Mouse (Mus musculus) limb, embryonic 14.5 days (tissue): ENCODE data around the gene Srpx2. TPM values are rescaled to one million over a fixed set of nuclear protein-coding genes. Genes with fewer than 3 reads are reported as not detected.

Experiments
- ATAC-seq: fragments of 200-750 bp; cut with Nextera tagmentation; 2 replicates; pipeline ENCODE4 v1.8.0; 2017; ENCODE audit warnings: low read depth, moderate number of reproducible peaks, moderate TSS enrichment; ENCODE audit not compliant: low FRiP score
- DNase-seq: peaks from one replicate; pipeline ENCODE4 v3.0.0-alpha.2; 2015; ENCODE audit warnings: low spot score
- H3K27ac ChIP-seq: fragments of 300-500 bp; sonication (generic); replicated peaks from 2 replicates; pipeline ENCODE4 v1.5.1; 2014; ENCODE audit warnings: low read depth, mild to moderate bottlenecking, low read length, moderate library complexity, mixed read lengths
- H3K27me3 ChIP-seq: fragments of 300-500 bp; sonication (generic); 2 replicates; pipeline ENCODE4 v1.6.1; 2014; ENCODE audit warnings: low read length, mixed read lengths; ENCODE audit not compliant: control insufficient read depth, insufficient read depth
- H3K36me3 ChIP-seq: fragments of 300-500 bp; sonication (generic); 2 replicates; pipeline ENCODE4 v1.6.1; 2014; ENCODE audit warnings: mild to moderate bottlenecking, low read length, moderate library complexity, mixed read lengths; ENCODE audit not compliant: control insufficient read depth, insufficient read depth
- H3K4me1 ChIP-seq: fragments of 300-500 bp; sonication (generic); 2 replicates; pipeline ENCODE4 v1.6.1; 2014; ENCODE audit warnings: antibody characterized with exemption, low read length, mixed read lengths; ENCODE audit not compliant: control insufficient read depth, insufficient read depth
- H3K4me2 ChIP-seq: fragments of 300-500 bp; sonication (generic); replicated peaks from 2 replicates; pipeline ENCODE4 v1.6.1; 2014; ENCODE audit warnings: low read depth, mild to moderate bottlenecking, low read length, moderate library complexity; ENCODE audit not compliant: severe bottlenecking
- H3K4me3 ChIP-seq: fragments of 300-500 bp; sonication (generic); replicated peaks from 2 replicates; pipeline ENCODE4 v1.5.1; 2014; ENCODE audit warnings: low read length
- H3K9ac ChIP-seq: fragments of 300-500 bp; sonication (generic); 2 replicates; pipeline ENCODE4 v1.6.1; 2014; ENCODE audit warnings: mild to moderate bottlenecking, low read depth, low read length, moderate library complexity; ENCODE audit not compliant: severe bottlenecking
- H3K9me3 ChIP-seq: fragments of 300-500 bp; sonication (generic); 2 replicates; pipeline ENCODE4 v1.6.1; 2016; ENCODE audit warnings: low read length; ENCODE audit not compliant: control insufficient read depth
- POLR2A ChIP-seq: fragments of 200-500 bp; IDR thresholded peaks from 2 replicates; pipeline ENCODE4 v1.8.0; 2012; ENCODE audit warnings: inconsistent platforms, mild to moderate bottlenecking, moderate library complexity, borderline replicate concordance; ENCODE audit not compliant: insufficient read depth, insufficient read length; ENCODE audit errors: extremely low read depth
- WGBS: fragments of 180-500 bp; shearing (Covaris S2); extraction: QIAGEN DNeasy Blood & Tissue Kit; methylation state at CpG from one replicate; pipeline ENCODE4 v1.1.7; 2014; 5-methylcytosine and 5-hydroxymethylcytosine counted together
- polyA plus RNA-seq, 2 experiments: library from polyadenylated mRNA; depleted of rRNA in 1 of 2; stranded (reverse) in 1 of 2; unstranded in 1 of 2; fragments of >200 nt; fragmentation: Nextera tagmentation in 1 of 2; extraction: Ambion mirVana in 1 of 2; gene quantifications; 2 replicates each; pipeline versions ENCODE4 v1.2.1 to v1.2.3; 2012 to 2014

Gene Srpx2
- polyA plus RNA-seq (2012; rRNA removed) (7.9 and 8.6 TPM in 2 replicates), polyA plus RNA-seq (2014; fragmentation: Nextera tagmentation; extraction: Ambion mirVana) (7.4 and 8.9 TPM in 2 replicates)

GRCm38 (mm10) chrX:133908261-133908660, at the start of gene Srpx2:
TSS of gene Srpx2 (plus strand) at chrX:133908426.
- no peak within 1 kb of the TSS for H3K4me3 ChIP-seq
- 19% methylated on average over 3 of the region's 3 CpGs for WGBS
- H3K9ac ChIP-seq = no peak within 1 kb of the TSS
- ATAC-seq (0 out of 2 replicates have a peak, but pooled peaks have one; percentile 36), DNase-seq (no peak)
- no peaks in the 10 kb centered on the region for H3K36me3 ChIP-seq
- no peaks in the 10 kb centered on the region for H3K4me1 ChIP-seq
- TF ChIP-seq POLR2A = no peak
- H3K27me3 ChIP-seq = no peaks in the 10 kb centered on the region
- no peaks in the 10 kb centered on the region for H3K9me3 ChIP-seq
- H3K27ac ChIP-seq = no peak within 1 kb of the TSS
- 0 out of 2 replicates have a peak within 1 kb of the TSS, but pooled peaks have one; percentile 15 for H3K4me2 ChIP-seq

GRCm38 (mm10) chrX:133869743-133870142, 38.5 kb upstream of the Srpx2 start:
- no peak overlapping the region for H3K4me3 ChIP-seq
- no peak overlapping the region for H3K9ac ChIP-seq
- no peak overlapping the region for H3K4me2 ChIP-seq
- no peaks in the 10 kb centered on the region for H3K36me3 ChIP-seq
- H3K27ac ChIP-seq = no peak overlapping the region
- H3K4me1 ChIP-seq = no peaks in the 10 kb centered on the region
- 88% methylated on average over 6 of the region's 6 CpGs for WGBS
- H3K9me3 ChIP-seq = no peaks in the 10 kb centered on the region
- no peaks in the 10 kb centered on the region for H3K27me3 ChIP-seq
- no peak for TF ChIP-seq POLR2A
- DNase-seq = no peak
- ATAC-seq = no peak

- TF ChIP-seq POLR2A = no peak
- Histone ChIP-seq H3K4me2 (no peak overlapping the region), H3K9me3 (no peaks in the 10 kb centered on the region), H3K9ac (no peak overlapping the region), H3K27me3 (no peaks in the 10 kb centered on the region), H3K27ac (no peak overlapping the region), H3K36me3 (peaks cover 9% of the 10 kb centered on the region; the same call in 1 of the 2 replicates), H3K4me3 (no peak overlapping the region), H3K4me1 (no peaks in the 10 kb centered on the region)
- ATAC-seq (no peak), DNase-seq (no peak)
- 97% methylated on average over 3 of the region's 3 CpGs for WGBS
These were observed 20.9 kb upstream of the Srpx2 start for GRCm38 (mm10) chrX:133887308-133887707.

- DNase-seq = no peak
- no peak overlapping the region for H3K4me2 ChIP-seq
- TF ChIP-seq POLR2A = no peak
- no peaks in the 10 kb centered on the region for H3K9me3 ChIP-seq
- no peak overlapping the region for H3K9ac ChIP-seq
- no peaks in the 10 kb centered on the region for H3K27me3 ChIP-seq
- H3K4me1 ChIP-seq = no peaks in the 10 kb centered on the region
- WGBS = 84% methylated on average over 5 of the region's 5 CpGs
- ATAC-seq = no peak
- H3K27ac ChIP-seq = no peak overlapping the region
- peaks cover 14% of the 10 kb centered on the region; the same call in 1 of the 2 replicates for H3K36me3 ChIP-seq
- no peak overlapping the region for H3K4me3 ChIP-seq
These were observed 20.1 kb upstream of the Srpx2 start for GRCm38 (mm10) chrX:133888111-133888510.

- 0 out of 2 replicates have a peak, but pooled peaks have one; percentile 30 for TF ChIP-seq POLR2A
- Histone ChIP-seq H3K4me1 (no peaks in the 10 kb centered on the region), H3K9me3 (no peaks in the 10 kb centered on the region), H3K4me2 (peak within 1 kb of the TSS; percentile 56), H3K9ac (peak within 1 kb of the TSS; percentile 78), H3K36me3 (peaks cover 10% of the 10 kb centered on the region), H3K27me3 (no peaks in the 10 kb centered on the region), H3K27ac (peak within 1 kb of the TSS; percentile 61; the same call in 1 of the 2 replicates), H3K4me3 (peak within 1 kb of the TSS; percentile 52)
- ATAC-seq (peak; percentile 90), DNase-seq (peak; percentile 90)
- 29% methylated on average over 33 of the region's 33 CpGs for WGBS
These were observed 10.1 kb upstream of the Srpx2 start, which contains the start of gene Tspan6 for GRCm38 (mm10) chrX:133898014-133898542. TSS of gene Tspan6 (minus strand) at chrX:133898429.
